ENCODE assay signal across 11 mouse cellular contexts in the genomic region with DNA sequence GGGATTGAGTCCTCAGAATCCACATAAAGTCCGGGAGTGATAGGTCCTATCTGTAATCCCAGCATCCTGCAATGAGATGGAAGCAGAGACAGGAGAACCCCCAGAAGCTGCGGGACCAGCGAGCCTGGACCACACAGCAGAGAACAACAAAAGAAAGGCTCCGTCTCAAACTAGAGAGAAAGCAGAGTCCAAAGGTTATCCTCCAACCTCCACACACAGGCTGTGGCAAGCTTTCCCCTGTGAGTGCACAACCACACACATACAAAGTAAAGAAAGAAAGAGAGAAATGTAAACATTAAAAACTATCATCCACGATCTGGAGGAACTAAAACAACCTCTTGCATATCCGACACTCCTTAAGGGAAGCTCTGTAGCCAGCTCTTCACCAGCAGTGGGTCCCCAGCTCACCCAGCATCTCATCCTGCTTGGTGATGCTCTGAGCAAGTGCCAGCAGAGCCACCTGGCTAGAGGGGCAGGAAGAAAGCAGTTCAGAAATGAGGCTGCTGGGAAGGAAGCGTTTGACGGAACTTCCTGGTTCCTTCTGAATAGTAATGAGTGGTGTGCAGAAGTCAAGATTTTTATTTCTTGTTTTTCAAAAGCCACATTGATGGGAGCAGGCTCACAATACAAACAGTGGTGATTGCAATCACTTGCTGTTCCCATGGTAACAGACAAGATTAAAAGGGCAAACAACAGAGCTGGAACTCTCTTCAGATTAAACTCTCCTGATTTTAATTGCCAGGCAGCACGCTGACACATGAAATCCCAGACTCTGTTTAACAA. TPM values are rescaled to one million over a fixed set of nuclear protein-coding genes. Genes with fewer than 3 reads are reported as not detected.
A peak's percentile ranks its signal among the peaks of the same experiment; 100 is the strongest.
DNase-seq lines count a peak whose midpoint lies in the region; ATAC-seq and TF ChIP-seq lines count a peak whose summit lies in the region.
"Had no signal": no experiment of that assay in that cellular context is flagged by ENCODE, and none has a peak within 500 bp of the region (broad histone marks: within the 10 kb centered on the region; RNA-seq: fewer than 3 reads in every experiment).

No protein-coding gene starts in this region.

- H3K79me2 ChIP-seq in liver, adult 2 months (ENCODE audit: control insufficient read depth, insufficient read depth, low read length), result no peaks in the 10 kb centered on the region

- H3K4me1 ChIP-seq in liver, adult 2 months (ENCODE audit: control insufficient read depth, insufficient read depth, low read length), result no peaks in the 10 kb centered on the region
- H3K4me1 ChIP-seq in forebrain, embryonic 12.5 days, result peaks cover 33% of the 10 kb centered on the region
- H3K4me1 ChIP-seq in midbrain, embryonic 10.5 days, result peaks cover 31% of the 10 kb centered on the region
- H3K4me1 ChIP-seq in lung, postnatal 0 days (ENCODE audit: insufficient read depth, low read depth, low read length), result no peaks in the 10 kb centered on the region

- no peak overlapping the region for H3K9ac ChIP-seq in liver, adult 2 months (ENCODE audit: low read depth, low read length)
- H3K9ac ChIP-seq in forebrain, embryonic 12.5 days, result no peak overlapping the region
- no peak overlapping the region for H3K9ac ChIP-seq in lung, postnatal 0 days (replicated peaks; ENCODE audit: low read depth)
- H3K9ac ChIP-seq: embryonic facial prominence, embryonic 15.5 days; liver, embryonic 15.5 days had no signal

- no peaks in the 10 kb centered on the region for H3K27me3 ChIP-seq in liver, adult 2 months (ENCODE audit: control insufficient read depth, insufficient read depth, low read length)
- peaks cover 25% of the 10 kb centered on the region for H3K27me3 ChIP-seq in forebrain, embryonic 12.5 days
- peaks cover 5% of the 10 kb centered on the region; the same call in 1 of the 2 replicates for H3K27me3 ChIP-seq in midbrain, embryonic 10.5 days (ENCODE audit: low read depth, poor library complexity, severe bottlenecking)
- no peaks in the 10 kb centered on the region for H3K27me3 ChIP-seq in lung, postnatal 0 days (replicated peaks; ENCODE audit: insufficient read depth, low read length)
- H3K27me3 ChIP-seq: embryonic facial prominence, embryonic 15.5 days; liver, embryonic 15.5 days had no signal

- DNase-seq in liver, adult 2 months (ENCODE audit: extremely low read depth, low read depth, low spot score), result peak; percentile 14
- no peak for DNase-seq in liver
- no peak for DNase-seq in midbrain, embryonic 10.5 days (ENCODE audit: low spot score)
- no peak for DNase-seq in lung, postnatal 0 days (ENCODE audit: low spot score)
- DNase-seq in ovary, adult 18-20 months (ENCODE audit: low spot score), result no peak
- DNase-seq in left cerebral cortex, postnatal 14 days (ENCODE audit: low spot score in 2 of 2), result no peak
- DNase-seq: heart, postnatal 10 days; kidney, postnatal 36 days had no signal

- TF ChIP-seq POLR2A in liver, adult 2 months (IDR thresholded peaks at IDR 0.05; ENCODE audit: extremely low read depth, insufficient read depth, low read length), result no peak

- ATAC-seq in forebrain, embryonic 12.5 days (ENCODE audit: low FRiP score), result peak; percentile 53; the same call in 1 of the 2 replicates
- no peak for ATAC-seq in lung, postnatal 0 days

- intact Hi-C loops in left cerebral cortex, postnatal 14 days (cut with DNase I), result no loop called here

- no peak for TF ChIP-seq EP300 in lung, postnatal 0 days (IDR thresholded peaks at IDR 0.05)

- WGBS in liver, adult 2 months, result 16% methylated on average over 9 of the region's 9 CpGs
- 28% methylated on average over 9 of the region's 9 CpGs for WGBS in forebrain, embryonic 12.5 days
- WGBS in midbrain, embryonic 10.5 days, result 54% methylated on average over 9 of the region's 9 CpGs
- WGBS in lung, postnatal 0 days, result 32% methylated on average over 9 of the region's 9 CpGs

- H3K9me3 ChIP-seq in forebrain, embryonic 12.5 days, result no peaks in the 10 kb centered on the region
- no peaks in the 10 kb centered on the region for H3K9me3 ChIP-seq in midbrain, embryonic 10.5 days (replicated peaks)
- H3K9me3 ChIP-seq in lung, postnatal 0 days (ENCODE audit: low read length), result no peaks in the 10 kb centered on the region
- H3K9me3 ChIP-seq: embryonic facial prominence, embryonic 15.5 days; liver, embryonic 15.5 days had no signal

- H3K36me3 ChIP-seq in liver, adult 2 months (ENCODE audit: control insufficient read depth, insufficient read depth, low read length), result no peaks in the 10 kb centered on the region
- H3K36me3 ChIP-seq in forebrain, embryonic 12.5 days (replicated peaks), result no peaks in the 10 kb centered on the region
- H3K36me3 ChIP-seq in midbrain, embryonic 10.5 days, result no peaks in the 10 kb centered on the region
- H3K36me3 ChIP-seq in lung, postnatal 0 days (ENCODE audit: insufficient read depth, low read length), result no peaks in the 10 kb centered on the region
- H3K36me3 ChIP-seq: embryonic facial prominence, embryonic 15.5 days; liver, embryonic 15.5 days had no signal

- no peak overlapping the region for H3K27ac ChIP-seq in liver, adult 2 months (replicated peaks; ENCODE audit: insufficient read depth, low read depth, low read length)
- H3K27ac ChIP-seq in forebrain, embryonic 12.5 days, result peak overlapping the region; percentile 81
- peak overlapping the region; percentile 60 for H3K27ac ChIP-seq in midbrain, embryonic 10.5 days (replicated peaks)
- H3K27ac ChIP-seq in lung, postnatal 0 days (ENCODE audit: low read length), result no peak overlapping the region
- H3K27ac ChIP-seq: embryonic facial prominence, embryonic 15.5 days; liver, embryonic 15.5 days had no signal

- no peak for TF ChIP-seq CTCF in liver, adult 2 months (IDR thresholded peaks at IDR 0.05; ENCODE audit: low read depth, low read length)
- no peak for TF ChIP-seq CTCF in lung, postnatal 0 days (IDR thresholded peaks at IDR 0.05)

- peak overlapping the region; percentile 25; the same call in 1 of the 2 replicates for H3K4me2 ChIP-seq in forebrain, embryonic 12.5 days
- H3K4me2 ChIP-seq in lung, postnatal 0 days (replicated peaks; ENCODE audit: low read depth, low read length), result no peak overlapping the region
- H3K4me2 ChIP-seq: embryonic facial prominence, embryonic 15.5 days; liver, embryonic 15.5 days had no signal

- no peak overlapping the region for H3K4me3 ChIP-seq in liver, adult 2 months (ENCODE audit: insufficient read depth, low read depth, low read length)
- H3K4me3 ChIP-seq in forebrain, embryonic 12.5 days (replicated peaks), result no peak overlapping the region
- no peak overlapping the region for H3K4me3 ChIP-seq in midbrain, embryonic 10.5 days
- H3K4me3 ChIP-seq in lung, postnatal 0 days (ENCODE audit: low read depth, low read length), result no peak overlapping the region
- H3K4me3 ChIP-seq: embryonic facial prominence, embryonic 15.5 days; liver, embryonic 15.5 days had no signal

RNA-seq across cellular contexts. Expression of gene Aipl1, which starts 26.2 kb away (rescaled TPM):
- total RNA-seq in liver, adult 2 months (2014; rRNA removed), result not detected in 2 replicates
- not detected in 2 replicates for polyA plus RNA-seq in liver, adult 2 months (2012; rRNA removed)
- polyA plus RNA-seq in forebrain, embryonic 12.5 days (2016; fragmentation: Nextera tagmentation; extraction: Ambion mirVana), result 0.37 and 0.50 TPM in 2 replicates
- 0.67 and 0.97 TPM in 2 replicates for polyA plus RNA-seq in midbrain, embryonic 10.5 days (2016; fragmentation: Nextera tagmentation; extraction: Ambion mirVana)
- polyA plus RNA-seq in lung, postnatal 0 days (2015; fragmentation: Nextera tagmentation; extraction: Ambion mirVana), result 0.27 and 0.30 TPM in 2 replicates
- total RNA-seq in left cerebral cortex, postnatal 14 days (2021), result not detected

RNA-seq across cellular contexts. Expression of gene Pimreg, which starts 30.7 kb away (rescaled TPM):
- 0.34 TPM in 1 of 2 replicates, not detected in the other for total RNA-seq in liver, adult 2 months (2014; rRNA removed)
- polyA plus RNA-seq in liver, adult 2 months (2012; rRNA removed), result 0.07 and 0.09 TPM in 2 replicates
- 187 and 191 TPM in 2 replicates for polyA plus RNA-seq in forebrain, embryonic 12.5 days (2016; fragmentation: Nextera tagmentation; extraction: Ambion mirVana)
- 251 and 280 TPM in 2 replicates for polyA plus RNA-seq in midbrain, embryonic 10.5 days (2016; fragmentation: Nextera tagmentation; extraction: Ambion mirVana)
- polyA plus RNA-seq in lung, postnatal 0 days (2015; fragmentation: Nextera tagmentation; extraction: Ambion mirVana), result 6.1 and 7.3 TPM in 2 replicates
- 1 to 10 TPM; 1.1 to 2.5 TPM for total RNA-seq in left cerebral cortex, postnatal 14 days (2021)

Comparison
In these comparisons a context has a peak if more than half of its experiments do, and no peak if none do; other contexts are left out.
1. H3K27ac ChIP-seq: peak in forebrain, embryonic 12.5 days (single experiment) and midbrain, embryonic 10.5 days (single experiment); none in liver, adult 2 months (single experiment) and lung, postnatal 0 days (single experiment).
2. RNA of gene Pimreg, which starts 30.7 kb away (polyA plus RNA-seq): 251 to 280 TPM in midbrain, embryonic 10.5 days and 187 to 191 TPM in forebrain, embryonic 12.5 days; 6.1 to 7.3 TPM in lung, postnatal 0 days and 0.07 to 0.09 TPM in liver, adult 2 months; every median in the first group is over 10 times any median in the second.